Mouse (Mus musculus): ENCODE measurements at regions not wholly inside any gene's neighbourhood (a gene's known extent, or its start where the extent isn't known, plus 50 kb on each side); places are given as distances from the start of the nearest gene placed in this dataset.

DNA sequence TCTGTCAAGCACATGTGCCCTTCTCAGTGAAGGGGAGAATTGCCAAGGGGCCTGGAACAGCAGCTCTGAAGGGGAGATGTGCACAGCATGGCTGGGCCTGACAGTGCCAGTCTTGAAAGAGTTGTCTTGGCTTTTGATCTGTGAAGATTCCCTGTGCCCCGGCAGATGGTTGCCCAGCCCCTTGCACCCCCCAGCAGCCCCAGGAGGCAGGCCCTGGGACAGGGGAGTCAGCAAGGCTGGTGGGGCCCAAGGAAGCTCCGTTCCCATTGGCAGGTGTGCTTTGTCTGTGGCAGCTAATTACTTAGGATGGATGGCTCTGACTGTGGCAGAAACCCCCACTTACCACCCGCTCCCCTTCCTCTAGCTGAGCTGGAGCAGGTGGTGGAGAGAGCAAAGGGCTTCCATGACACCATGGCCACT is 58.6 kb downstream of the Tspan17 start:
- Histone ChIP-seq H3K4me3 (ENCODE audit: control insufficient read depth, low read depth, low read length) (no peak overlapping the region), H3K4me1 (ENCODE audit: control insufficient read depth, insufficient read depth, low read length) (no peaks in the 10 kb centered on the region), H3K36me3 (ENCODE audit: control insufficient read depth, insufficient read depth, low read length) (no peaks in the 10 kb centered on the region), H3K27me3 (ENCODE audit: control insufficient read depth, insufficient read depth, low read length) (no peaks in the 10 kb centered on the region), H3K27ac (ENCODE audit: control insufficient read depth, insufficient read depth, low read depth, low read length) (no peak overlapping the region)
- TF ChIP-seq CTCF (IDR thresholded peaks at IDR 0.05; ENCODE audit: control insufficient read depth, insufficient read depth, insufficient replicate concordance, low read depth, low read length): no peak
- no peak for TF ChIP-seq POLR2A (IDR thresholded peaks at IDR 0.05; ENCODE audit: control insufficient read depth, low read depth, low read length)

DNA sequence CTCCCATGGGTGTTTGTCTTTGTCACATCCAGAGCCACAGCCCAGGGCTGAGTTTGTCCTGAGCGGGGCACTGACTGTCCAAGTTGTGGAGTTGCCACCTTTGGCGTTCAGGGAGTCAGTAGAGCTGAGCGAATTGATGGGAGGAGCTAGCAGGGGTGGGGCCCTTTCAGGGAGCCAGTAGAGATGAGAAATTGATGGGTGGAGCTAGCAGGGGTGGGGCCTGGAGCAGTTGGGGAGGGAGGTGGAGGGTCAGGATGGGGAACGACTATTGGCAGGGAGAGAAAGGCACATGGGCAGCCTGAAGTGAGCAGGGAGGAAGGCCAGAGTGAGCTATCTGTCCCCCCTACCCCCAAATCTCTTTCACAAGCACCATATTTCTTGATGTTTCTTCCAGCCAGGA is 62.0 kb downstream of the Tspan17 start:
- H3K27ac ChIP-seq (ENCODE audit: control insufficient read depth, insufficient read depth, low read depth, low read length): no peak overlapping the region
- TF ChIP-seq POLR2A (IDR thresholded peaks at IDR 0.05; ENCODE audit: control insufficient read depth, low read depth, low read length): no peak
- no peak for TF ChIP-seq CTCF (IDR thresholded peaks at IDR 0.05; ENCODE audit: control insufficient read depth, insufficient read depth, insufficient replicate concordance, low read depth, low read length)
- no peaks in the 10 kb centered on the region for H3K36me3 ChIP-seq (ENCODE audit: control insufficient read depth, insufficient read depth, low read length)
- H3K4me3 ChIP-seq (ENCODE audit: control insufficient read depth, low read depth, low read length): no peak overlapping the region
- H3K4me1 ChIP-seq (ENCODE audit: control insufficient read depth, insufficient read depth, low read length): no peaks in the 10 kb centered on the region
- H3K27me3 ChIP-seq (ENCODE audit: control insufficient read depth, insufficient read depth, low read length): no peaks in the 10 kb centered on the region

DNA sequence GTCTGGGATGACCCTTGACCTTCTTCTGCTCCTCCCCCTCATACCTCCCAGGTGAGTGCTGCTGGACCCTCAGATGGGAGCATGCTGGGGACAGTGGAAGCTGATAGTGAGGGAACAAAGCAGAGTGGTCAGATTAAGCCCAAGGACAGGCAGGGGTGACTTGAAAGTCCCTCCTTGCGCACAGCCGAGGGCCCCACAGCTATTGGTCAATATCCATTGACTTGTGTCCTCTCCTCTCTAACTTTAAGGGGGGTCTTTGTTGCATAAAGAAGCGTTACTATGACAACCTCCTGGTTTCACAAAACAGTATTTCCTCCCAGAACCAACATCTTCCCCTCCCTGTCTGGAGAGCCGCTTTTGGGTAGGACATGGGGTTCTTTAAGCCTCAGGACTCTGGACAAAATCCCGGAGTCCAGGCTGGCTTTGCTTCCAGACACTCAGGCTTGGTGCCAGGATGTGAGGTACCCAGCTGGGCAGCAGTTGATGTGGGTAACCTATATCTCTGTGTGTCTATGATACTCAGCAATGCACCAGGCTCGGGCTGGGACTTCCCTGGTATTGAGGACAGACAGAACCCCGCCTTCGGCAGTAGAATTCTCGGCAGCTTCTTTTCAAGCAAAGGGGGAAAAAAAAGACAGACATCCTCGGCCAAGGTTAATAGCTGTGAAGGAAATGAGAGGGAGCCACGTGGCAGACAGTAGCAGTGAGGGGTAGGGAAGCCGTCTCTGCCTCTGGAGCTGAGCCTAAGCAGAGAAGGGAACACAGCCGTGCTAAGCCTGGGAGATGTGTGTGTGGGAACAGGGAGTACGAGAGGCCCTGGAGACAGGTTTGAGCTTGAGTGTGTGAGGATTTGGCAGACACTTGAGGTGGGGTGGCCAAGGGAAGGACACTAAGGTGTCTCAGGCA is 66.4 kb downstream of the Tspan17 start:
- TF ChIP-seq CTCF (IDR thresholded peaks at IDR 0.05; ENCODE audit: control insufficient read depth, insufficient read depth, insufficient replicate concordance, low read depth, low read length) (no peak), POLR2A (IDR thresholded peaks at IDR 0.05; ENCODE audit: control insufficient read depth, low read depth, low read length) (no peak)
- no peaks in the 10 kb centered on the region for H3K4me1 ChIP-seq (ENCODE audit: control insufficient read depth, insufficient read depth, low read length)
- H3K27ac ChIP-seq (ENCODE audit: control insufficient read depth, insufficient read depth, low read depth, low read length): no peak overlapping the region
- H3K27me3 ChIP-seq (ENCODE audit: control insufficient read depth, insufficient read depth, low read length): no peaks in the 10 kb centered on the region
- peak overlapping the region; percentile 41 for H3K4me3 ChIP-seq (ENCODE audit: control insufficient read depth, low read depth, low read length)
- H3K36me3 ChIP-seq (ENCODE audit: control insufficient read depth, insufficient read depth, low read length): no peaks in the 10 kb centered on the region

DNA sequence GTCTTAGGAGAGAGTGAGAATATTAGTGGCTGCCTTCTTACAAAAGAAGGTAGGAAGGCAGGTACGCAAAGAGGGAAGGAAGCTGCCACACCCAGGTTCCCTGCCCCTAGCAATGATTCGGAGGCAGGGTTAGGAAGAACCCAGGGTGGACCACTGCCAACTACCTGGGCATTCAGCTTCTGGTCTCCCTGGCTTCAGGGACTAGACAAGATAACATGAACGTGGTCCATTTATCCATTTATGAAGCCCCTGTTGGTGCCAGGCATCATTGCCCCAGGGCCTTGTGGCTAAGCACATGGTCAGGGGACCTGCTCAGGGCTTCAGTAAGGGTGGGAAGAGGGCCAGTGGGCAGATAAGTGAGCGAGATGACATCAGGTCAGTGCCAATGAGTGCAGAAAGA is 73.8 kb downstream of the Tspan17 start:
- no peak for TF ChIP-seq POLR2A (IDR thresholded peaks at IDR 0.05; ENCODE audit: control insufficient read depth, low read depth, low read length)
- no peak for TF ChIP-seq CTCF (IDR thresholded peaks at IDR 0.05; ENCODE audit: control insufficient read depth, insufficient read depth, insufficient replicate concordance, low read depth, low read length)
- H3K4me1 ChIP-seq (ENCODE audit: control insufficient read depth, insufficient read depth, low read length): no peaks in the 10 kb centered on the region
- no peaks in the 10 kb centered on the region for H3K36me3 ChIP-seq (ENCODE audit: control insufficient read depth, insufficient read depth, low read length)
- H3K4me3 ChIP-seq (ENCODE audit: control insufficient read depth, low read depth, low read length): no peak overlapping the region
- H3K27me3 ChIP-seq (ENCODE audit: control insufficient read depth, insufficient read depth, low read length): no peaks in the 10 kb centered on the region
- no peak overlapping the region for H3K27ac ChIP-seq (ENCODE audit: control insufficient read depth, insufficient read depth, low read depth, low read length)

DNA sequence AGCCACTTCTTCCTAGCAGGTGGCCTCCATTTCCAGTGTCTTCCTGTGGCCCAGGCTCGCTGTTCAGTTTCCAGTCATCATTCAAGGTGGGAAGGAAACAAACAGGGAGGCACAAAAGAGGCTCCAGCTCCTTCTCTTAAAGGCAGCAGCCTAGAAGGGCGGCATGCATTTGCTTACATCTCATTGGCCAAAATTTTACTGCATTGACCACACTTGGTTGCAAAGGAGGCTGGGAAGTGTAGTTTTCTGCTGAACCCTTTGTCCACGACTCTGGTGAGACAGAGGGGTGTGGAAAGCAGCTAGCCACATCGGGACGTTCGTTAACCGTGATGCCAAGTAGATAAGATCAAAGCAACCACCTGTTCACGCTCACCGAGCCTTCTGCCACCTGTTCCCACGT is 74.9 kb downstream of the Tspan17 start:
- Histone ChIP-seq H3K4me3 (ENCODE audit: control insufficient read depth, low read depth, low read length) (no peak overlapping the region), H3K27me3 (ENCODE audit: control insufficient read depth, insufficient read depth, low read length) (no peaks in the 10 kb centered on the region), H3K4me1 (ENCODE audit: control insufficient read depth, insufficient read depth, low read length) (no peaks in the 10 kb centered on the region), H3K27ac (ENCODE audit: control insufficient read depth, insufficient read depth, low read depth, low read length) (no peak overlapping the region), H3K36me3 (ENCODE audit: control insufficient read depth, insufficient read depth, low read length) (no peaks in the 10 kb centered on the region)
- TF ChIP-seq CTCF (IDR thresholded peaks at IDR 0.05; ENCODE audit: control insufficient read depth, insufficient read depth, insufficient replicate concordance, low read depth, low read length): no peak
- no peak for TF ChIP-seq POLR2A (IDR thresholded peaks at IDR 0.05; ENCODE audit: control insufficient read depth, low read depth, low read length)

DNA sequence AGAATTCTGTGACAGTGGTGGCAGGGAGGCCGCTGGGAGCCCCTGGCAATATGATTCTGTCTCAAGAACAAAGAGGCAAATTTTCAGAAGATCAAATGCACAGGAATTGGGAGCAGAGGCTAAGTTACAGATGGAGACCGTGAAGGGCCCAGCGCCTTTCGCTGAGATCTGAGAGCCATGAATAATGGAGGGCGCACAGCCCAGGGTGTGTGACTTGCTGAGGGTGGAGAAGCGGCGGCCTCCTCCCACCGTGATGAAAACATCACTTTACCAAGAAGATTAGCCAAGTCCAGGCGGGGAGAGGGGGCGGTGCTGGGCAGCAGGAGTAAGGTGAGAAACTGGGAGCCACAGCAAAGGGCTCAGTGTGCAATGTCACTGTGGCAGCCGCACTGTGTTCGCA is 77.2 kb upstream of the Unc5a start:
- Histone ChIP-seq H3K27ac (ENCODE audit: control insufficient read depth, insufficient read depth, low read depth, low read length) (no peak overlapping the region), H3K4me3 (ENCODE audit: control insufficient read depth, low read depth, low read length) (no peak overlapping the region), H3K27me3 (ENCODE audit: control insufficient read depth, insufficient read depth, low read length) (no peaks in the 10 kb centered on the region), H3K36me3 (ENCODE audit: control insufficient read depth, insufficient read depth, low read length) (no peaks in the 10 kb centered on the region), H3K4me1 (ENCODE audit: control insufficient read depth, insufficient read depth, low read length) (peaks cover 3% of the 10 kb centered on the region; the same call in 1 of the 2 replicates)
- TF ChIP-seq POLR2A (IDR thresholded peaks at IDR 0.05; ENCODE audit: control insufficient read depth, low read depth, low read length): no peak
- no peak for TF ChIP-seq CTCF (IDR thresholded peaks at IDR 0.05; ENCODE audit: control insufficient read depth, insufficient read depth, insufficient replicate concordance, low read depth, low read length)

DNA sequence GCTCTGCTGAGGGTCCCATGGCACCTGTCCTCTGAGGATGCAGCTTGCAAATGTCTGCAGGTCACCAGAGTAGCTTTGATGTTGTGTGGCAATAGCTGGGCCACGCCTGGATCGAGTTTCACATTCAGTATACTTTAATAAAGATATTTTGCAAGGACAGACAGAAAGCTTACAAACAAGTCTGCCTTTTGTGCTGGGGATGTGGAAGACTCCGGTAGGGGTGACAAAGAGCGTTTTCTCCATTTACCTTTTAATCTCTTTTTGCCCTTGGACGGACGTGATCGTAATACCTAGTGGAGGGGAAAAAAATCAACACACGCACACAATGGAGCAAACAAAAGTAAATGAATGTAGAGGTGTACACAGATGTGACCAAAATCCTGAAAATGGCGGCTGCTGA is 75.3 kb upstream of the Unc5a start:
- Histone ChIP-seq H3K36me3 (ENCODE audit: control insufficient read depth, insufficient read depth, low read length) (no peaks in the 10 kb centered on the region), H3K27ac (ENCODE audit: control insufficient read depth, insufficient read depth, low read depth, low read length) (no peak overlapping the region), H3K4me3 (ENCODE audit: control insufficient read depth, low read depth, low read length) (peak overlapping the region; percentile 12), H3K4me1 (ENCODE audit: control insufficient read depth, insufficient read depth, low read length) (peaks cover 3% of the 10 kb centered on the region; the same call in 1 of the 2 replicates), H3K27me3 (ENCODE audit: control insufficient read depth, insufficient read depth, low read length) (no peaks in the 10 kb centered on the region)
- TF ChIP-seq CTCF (IDR thresholded peaks at IDR 0.05; ENCODE audit: control insufficient read depth, insufficient read depth, insufficient replicate concordance, low read depth, low read length) (no peak), POLR2A (IDR thresholded peaks at IDR 0.05; ENCODE audit: control insufficient read depth, low read depth, low read length) (no peak)

Data from testis, adult 2 months (tissue).